Mouse (Mus musculus): Measurements from ENCODE around the gene Wfdc12.

Wfdc12 gene

GRCm38 (mm10) chr2:164177831-164178230 lies 12.6 kb downstream of the Wfdc12 start:
- no peak for DNase-seq (ENCODE audit: low read depth, low spot score)

- DNase-seq (ENCODE audit: low read depth, low spot score) = no peak
These were observed 14.6 kb downstream of the Wfdc12 start for GRCm38 (mm10) chr2:164175850-164176249.

- DNase-seq (ENCODE audit: low read depth, low spot score) = no peak
These were observed 15.6 kb downstream of the Wfdc12 start for GRCm38 (mm10) chr2:164174649-164175395.

- DNase-seq (ENCODE audit: low read depth, low spot score) = no peak
These were observed 17.0 kb downstream of the Wfdc12 start for GRCm38 (mm10) chr2:164173394-164173793.

- DNase-seq (ENCODE audit: low read depth, low spot score) = no peak
These were observed 19.5 kb downstream of the Wfdc12 start, which contains the start of gene Kcns1 for GRCm38 (mm10) chr2:164170902-164171301. Gene Kcns1 (minus strand): TSS chr2:164171113.

GRCm38 (mm10) chr2:164170326-164170725 lies 20.1 kb downstream of the Wfdc12 start:
- DNase-seq (ENCODE audit: low read depth, low spot score) = no peak

- peak; percentile 69 for DNase-seq (ENCODE audit: low read depth, low spot score)
These were observed 21.8 kb downstream of the Wfdc12 start for GRCm38 (mm10) chr2:164168571-164168946.

- no peak for DNase-seq (ENCODE audit: low read depth, low spot score)
These were observed 22.4 kb downstream of the Wfdc12 start for GRCm38 (mm10) chr2:164167752-164168570.

GRCm38 (mm10) chr2:164164941-164165340 lies 25.5 kb downstream of the Wfdc12 start:
- no peak for DNase-seq (ENCODE audit: low read depth, low spot score)

GRCm38 (mm10) chr2:164161515-164162055 lies 28.8 kb downstream of the Wfdc12 start:
- DNase-seq (ENCODE audit: low read depth, low spot score) = no peak

- DNase-seq (ENCODE audit: low read depth, low spot score) = no peak
These were observed 31.6 kb downstream of the Wfdc12 start for GRCm38 (mm10) chr2:164158838-164159237.

GRCm38 (mm10) chr2:164156158-164156557 lies 34.2 kb downstream of the Wfdc12 start:
- no peak for DNase-seq (ENCODE audit: low read depth, low spot score)

- no peak for DNase-seq (ENCODE audit: low read depth, low spot score)
These were observed 36.4 kb downstream of the Wfdc12 start for GRCm38 (mm10) chr2:164154007-164154406.

GRCm38 (mm10) chr2:164152341-164152740 lies 38.1 kb downstream of the Wfdc12 start:
- no peak for DNase-seq (ENCODE audit: low read depth, low spot score)

- no peak for DNase-seq (ENCODE audit: low read depth, low spot score)
These were observed 40.2 kb downstream of the Wfdc12 start for GRCm38 (mm10) chr2:164150086-164150760.

GRCm38 (mm10) chr2:164146556-164146955 lies 43.9 kb downstream of the Wfdc12 start:
- no peak for DNase-seq (ENCODE audit: low read depth, low spot score)

- DNase-seq (ENCODE audit: low read depth, low spot score) = no peak
These were observed 45.9 kb downstream of the Wfdc12 start for GRCm38 (mm10) chr2:164144541-164144940.

- DNase-seq (ENCODE audit: low read depth, low spot score) = no peak
These were observed 46.4 kb downstream of the Wfdc12 start for GRCm38 (mm10) chr2:164144025-164144424.

- DNase-seq (ENCODE audit: low read depth, low spot score) = no peak
These were observed 48.4 kb downstream of the Wfdc12 start for GRCm38 (mm10) chr2:164142021-164142420.
